Mouse (Mus musculus): ENCODE measurements at regions not wholly inside any gene's neighbourhood (a gene's known extent, or its start where the extent isn't known, plus 50 kb on each side); places are given as distances from the start of the nearest gene placed in this dataset.
"Not testable (repeated sequence)": the region's sequence is repeated elsewhere in the genome, so short reads cannot be mapped to it uniquely, and the experiment has no call there.

GRCm38 (mm10) chr13:89375526-89376474, 163.8 kb upstream of the Hapln1 start:
- no peak for DNase-seq (ENCODE audit: low spot score in 2 of 2)

- DNase-seq (ENCODE audit: low spot score in 2 of 2), result no peak
These were observed 161.2 kb upstream of the Hapln1 start for GRCm38 (mm10) chr13:89378365-89378764.

DNA sequence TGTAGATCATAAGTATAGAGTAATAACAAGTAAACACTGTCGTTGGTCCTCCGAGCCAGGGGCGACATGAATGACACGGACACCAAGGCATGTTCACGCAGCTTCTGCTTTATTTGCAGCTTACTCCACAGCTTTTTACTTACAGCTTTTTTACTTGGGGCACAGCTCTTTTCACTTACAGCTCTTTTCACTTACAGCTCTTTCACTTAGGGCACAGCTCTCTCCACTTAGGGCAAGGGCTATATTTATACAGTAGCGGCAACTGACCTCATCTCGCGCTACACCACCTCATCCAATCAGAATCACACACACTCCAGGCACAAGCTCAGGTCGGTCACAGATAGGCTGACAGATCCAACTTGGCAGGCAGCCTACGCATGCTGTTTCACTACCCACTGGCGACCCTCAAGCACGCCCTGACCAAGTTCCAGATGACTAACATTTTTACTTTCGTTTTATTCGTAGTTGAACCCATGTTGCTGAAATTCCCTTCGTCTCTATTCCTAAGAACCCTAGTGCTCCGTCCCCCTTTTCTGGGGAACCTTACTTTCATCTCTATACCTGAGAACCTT, 155.9 kb upstream of the Hapln1 start:
- DNase-seq (ENCODE audit: low spot score in 2 of 2), result not testable (repeated sequence)

GRCm38 (mm10) chr13:89384598-89385145, 154.9 kb upstream of the Hapln1 start:
- DNase-seq (ENCODE audit: low spot score in 2 of 2), result peak; percentile 17 to 26

GRCm38 (mm10) chr13:89387416-89387815, 152.2 kb upstream of the Hapln1 start:
- no peak for DNase-seq (ENCODE audit: low spot score in 2 of 2)

GRCm38 (mm10) chr13:89389149-89389548, 150.4 kb upstream of the Hapln1 start:
- no peak for DNase-seq (ENCODE audit: low spot score in 2 of 2)

GRCm38 (mm10) chr13:89394717-89395344, 144.8 kb upstream of the Hapln1 start:
- DNase-seq (ENCODE audit: low spot score in 2 of 2), result peak; percentile 16 to 40

GRCm38 (mm10) chr13:89395851-89396250, 143.7 kb upstream of the Hapln1 start:
- no peak for DNase-seq (ENCODE audit: low spot score in 2 of 2)

DNA sequence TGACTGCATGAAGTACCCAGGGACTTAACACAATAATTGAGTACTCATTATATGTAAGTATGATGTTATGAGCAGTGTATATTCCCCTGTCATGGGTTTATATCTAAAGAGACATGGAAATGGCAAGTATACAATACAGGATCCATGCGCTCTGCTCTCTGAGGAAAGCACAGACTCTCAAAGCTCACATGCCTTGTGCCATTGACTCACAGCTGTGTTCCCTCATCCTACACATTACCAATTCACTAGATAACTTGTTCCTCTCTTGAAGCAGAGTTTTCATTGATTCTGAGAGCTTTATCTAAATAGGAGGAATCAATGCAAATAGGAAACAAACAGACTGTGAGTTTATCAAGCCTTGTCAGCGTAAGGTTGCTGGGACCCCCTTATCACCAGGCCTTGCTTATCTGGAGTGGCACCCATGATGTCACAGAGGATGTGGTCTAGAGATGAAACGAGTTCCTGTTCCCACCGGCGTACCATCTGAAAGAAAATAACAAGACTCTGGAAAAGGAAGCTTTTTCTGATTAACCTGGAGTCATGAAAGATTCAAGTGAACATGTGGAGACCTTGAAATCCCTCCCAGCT, 138.4 kb upstream of the Hapln1 start:
- no peak for DNase-seq (ENCODE audit: low spot score in 2 of 2)

GRCm38 (mm10) chr13:89410504-89410903, 129.1 kb upstream of the Hapln1 start:
- DNase-seq (ENCODE audit: low spot score in 2 of 2), result no peak

DNA sequence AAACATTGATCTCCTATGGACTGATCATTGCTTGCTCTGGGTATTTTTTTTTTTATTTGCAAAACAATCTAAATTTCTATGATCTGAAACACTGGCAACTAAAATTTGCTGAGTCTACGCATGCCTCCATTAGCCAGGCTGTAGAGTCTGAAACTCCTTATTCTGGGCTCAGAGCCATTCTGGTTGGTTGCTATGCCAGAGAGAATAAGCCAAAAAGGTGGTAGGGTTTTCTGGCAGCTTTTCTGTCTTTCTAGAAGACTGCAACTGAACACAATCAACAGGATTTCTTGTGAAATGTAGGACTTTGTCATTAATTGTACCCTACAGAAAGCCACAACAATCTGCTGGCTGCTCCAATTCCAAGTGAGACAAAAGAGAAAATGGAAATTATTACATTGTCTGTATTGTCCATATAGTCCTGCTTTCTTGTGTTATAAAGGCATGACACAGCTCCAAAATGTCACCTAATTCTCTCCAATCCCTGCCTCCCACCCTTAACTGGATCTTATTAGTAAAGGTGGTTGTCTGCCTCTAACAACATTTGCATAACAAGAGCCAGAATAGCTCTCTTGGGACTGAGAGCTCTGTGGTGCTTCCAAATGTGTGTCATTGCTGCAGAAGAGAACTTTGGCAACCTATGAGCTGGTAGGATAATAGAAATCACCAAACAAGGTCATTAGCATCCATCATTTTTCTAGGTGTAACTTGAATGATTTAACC, 126.7 kb upstream of the Hapln1 start:
- peak; percentile 11 to 56 for DNase-seq (ENCODE audit: low spot score in 2 of 2)

DNA sequence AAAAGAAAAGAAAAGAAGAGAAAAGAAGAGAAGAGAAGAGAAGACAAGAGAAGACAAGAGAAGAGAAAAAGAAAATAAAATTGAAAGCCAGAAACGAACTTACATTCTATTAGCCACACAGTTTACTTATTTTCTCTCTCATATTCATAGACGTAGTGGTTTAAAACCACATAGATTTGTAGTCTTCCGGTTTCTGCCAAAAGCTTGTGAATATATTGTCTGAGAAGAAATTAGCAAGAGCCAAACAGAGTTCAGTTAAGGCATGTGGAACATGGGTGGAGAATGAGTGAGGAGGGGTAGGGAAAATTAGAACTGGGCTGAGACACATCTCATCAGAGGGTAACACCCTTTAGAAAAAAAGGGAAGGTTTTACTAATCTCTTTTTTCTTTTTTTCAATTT, 120.8 kb upstream of the Hapln1 start:
- no peak for DNase-seq (ENCODE audit: low spot score in 2 of 2)

GRCm38 (mm10) chr13:89421833-89422232, 117.8 kb upstream of the Hapln1 start:
- no peak for DNase-seq (ENCODE audit: low spot score in 2 of 2)

DNA sequence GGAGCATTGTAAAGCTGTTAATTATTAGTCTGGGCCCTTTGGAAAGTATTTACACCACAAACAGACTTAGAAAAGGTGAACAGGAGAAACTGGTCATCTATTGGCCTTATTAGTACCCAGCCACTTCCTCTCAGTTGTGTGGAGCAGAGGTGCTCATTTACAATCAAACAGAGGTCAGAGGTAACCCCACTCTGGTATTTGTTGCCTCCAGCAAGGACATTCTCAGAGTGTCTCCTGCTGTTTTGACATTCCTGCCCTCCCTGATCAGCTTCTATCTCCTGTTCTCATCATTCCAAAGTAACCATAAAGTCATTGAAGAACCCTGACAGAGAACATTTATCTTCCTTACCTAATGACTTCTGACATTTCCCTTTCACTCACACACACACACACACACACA, 116.1 kb upstream of the Hapln1 start:
- no peak for DNase-seq (ENCODE audit: low spot score in 2 of 2)

DNA sequence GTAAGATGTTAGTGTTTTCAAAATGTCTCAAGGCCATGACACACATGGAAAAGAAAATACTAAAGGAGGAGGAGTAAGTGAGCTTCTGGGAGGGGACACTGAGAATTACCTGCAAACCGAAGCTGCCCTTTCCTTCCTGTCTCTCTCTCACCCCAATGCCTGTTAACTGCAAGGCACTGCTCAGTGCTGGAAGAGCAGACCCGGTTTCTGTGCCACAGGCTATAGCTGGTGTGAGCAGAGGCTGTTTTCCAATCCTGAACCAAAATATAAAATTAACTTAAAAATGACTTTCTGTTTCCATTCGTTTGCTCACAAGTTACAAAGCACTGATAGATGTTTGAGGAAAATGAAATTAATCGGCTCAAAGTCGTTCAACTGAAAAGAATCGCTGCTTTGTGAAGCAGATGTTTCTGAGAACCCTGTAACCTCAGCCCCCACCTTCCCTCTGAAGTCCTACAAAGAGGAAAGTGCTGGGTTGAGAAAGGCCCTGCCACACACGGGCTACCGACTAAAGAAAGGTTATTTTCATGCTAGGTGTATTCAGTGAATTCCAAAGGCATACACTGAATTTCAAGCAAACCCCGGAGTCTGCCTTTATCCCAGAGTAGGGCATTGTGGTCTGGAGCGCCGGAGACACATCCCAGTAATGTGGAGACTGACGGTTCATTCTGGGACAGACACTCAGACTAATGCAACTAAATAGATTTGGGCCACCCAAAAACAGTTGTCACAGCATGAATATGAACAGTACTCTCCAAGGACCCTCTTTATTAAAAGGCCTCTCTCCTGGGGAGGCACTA, 111.1 kb upstream of the Hapln1 start:
- no peak for DNase-seq (ENCODE audit: low spot score in 2 of 2)

DNA sequence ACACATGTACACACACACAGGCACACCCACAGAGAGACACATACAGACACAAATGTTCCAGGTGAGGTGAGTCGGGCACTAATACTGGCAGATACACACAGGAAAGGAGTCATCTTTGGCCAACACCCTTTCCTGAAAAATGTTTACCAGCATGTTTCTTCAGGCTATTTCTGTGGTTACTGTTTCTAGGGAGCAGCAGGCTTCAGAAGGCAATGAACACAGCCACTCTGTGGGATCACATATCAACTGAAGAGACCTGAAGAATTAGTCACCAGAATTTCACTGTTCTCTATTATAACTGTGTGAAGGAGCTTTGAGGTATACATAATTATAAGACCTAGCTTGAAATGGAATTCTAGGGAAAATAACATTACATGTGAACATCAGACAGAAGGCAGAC, 94.7 kb upstream of the Hapln1 start:
- DNase-seq (ENCODE audit: low spot score in 2 of 2), result no peak

DNA sequence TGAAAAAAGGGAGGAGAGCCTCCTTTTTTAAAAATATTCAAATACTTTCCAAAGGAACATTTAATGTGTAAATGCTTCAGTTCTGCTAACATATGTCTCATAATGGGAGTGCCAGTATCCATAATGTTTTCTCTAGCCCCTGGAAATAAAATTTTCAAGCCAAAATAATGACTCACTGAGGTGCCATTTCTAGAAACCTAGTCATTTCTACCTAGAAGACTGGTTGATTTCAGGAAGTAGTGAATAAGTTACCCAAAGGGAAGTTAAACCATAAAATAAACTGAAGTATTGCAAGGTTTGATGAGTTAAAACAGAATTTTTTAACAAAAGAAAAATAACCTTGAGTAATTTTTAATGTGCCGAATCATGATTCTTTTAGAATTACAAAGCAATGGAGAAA, 85.8 kb upstream of the Hapln1 start:
- no peak for DNase-seq (ENCODE audit: low spot score in 2 of 2)

DNA sequence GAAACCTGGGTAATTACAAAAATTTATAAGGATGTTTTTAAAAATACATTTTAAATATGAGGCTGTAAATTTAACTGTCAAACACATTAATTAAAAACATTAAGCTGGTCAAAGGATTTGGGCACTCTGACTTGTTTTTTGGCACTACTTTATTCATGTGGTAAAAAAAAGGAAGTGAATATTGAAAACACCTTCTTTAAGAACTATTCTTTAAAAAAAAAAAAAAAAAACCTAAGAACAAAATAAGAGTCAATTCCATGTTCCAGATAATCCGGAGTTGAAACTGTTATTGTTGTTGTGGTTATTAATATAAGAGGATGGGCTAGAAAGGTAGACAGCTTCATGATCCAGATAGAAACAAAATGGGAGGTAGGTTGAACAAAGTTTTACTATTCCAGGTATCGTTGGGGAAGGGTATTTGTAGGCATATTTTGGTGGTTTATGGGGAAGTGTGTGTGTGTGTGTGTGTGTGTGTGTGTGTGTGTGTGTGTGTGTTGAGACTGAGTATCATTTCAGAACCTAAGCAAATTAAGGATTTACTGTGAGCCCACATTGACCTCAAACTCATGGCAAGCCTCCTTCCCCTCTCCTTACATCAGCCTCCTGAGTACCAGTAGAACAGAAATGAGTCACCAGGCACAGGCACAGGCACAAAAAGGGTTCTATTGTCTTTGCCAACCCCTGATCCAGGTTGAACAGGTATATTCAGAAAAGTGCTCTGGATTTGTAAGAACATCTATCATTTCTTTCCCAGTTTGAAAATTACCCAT, 85.2 kb upstream of the Hapln1 start:
- no peak for DNase-seq (ENCODE audit: low spot score in 2 of 2)

DNA sequence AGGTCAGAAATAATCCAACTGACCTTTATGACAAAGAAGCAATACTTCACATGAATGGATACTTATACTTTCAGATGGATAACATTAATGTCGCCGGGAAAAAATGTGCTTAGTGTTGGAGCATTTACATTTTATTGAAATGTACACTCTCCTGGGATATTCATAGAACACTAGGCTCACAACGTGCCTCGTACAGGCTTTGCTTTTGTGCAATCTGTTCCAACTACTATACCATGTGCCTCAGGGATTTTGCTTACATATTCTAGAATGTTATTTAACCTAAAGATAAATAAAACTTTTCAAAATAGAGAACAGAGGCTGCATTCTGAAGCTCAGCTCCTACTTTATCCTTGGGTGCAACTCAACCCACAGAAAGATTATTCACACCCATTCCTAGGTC, 75.8 kb upstream of the Hapln1 start:
- no peak for DNase-seq (ENCODE audit: low spot score in 2 of 2)
